Mouse (Mus musculus) B cell, adult (primary cell): Measurements from ENCODE around the gene Olfr322. TPM values are rescaled to one million over a fixed set of nuclear protein-coding genes. Genes with fewer than 3 reads are reported as not detected.

Experiments
- total RNA-seq: library from RNA; stranded (reverse); gene quantifications from 4 replicates; pipeline ENCODE4 v1.2.4, GENCODE M21; 2023; ENCODE audit not compliant: inconsistent age

Gene Olfr322
- not detected in 4 replicates for total RNA-seq

GRCm38 (mm10) chr11:58658596-58658995 is at the start of gene Olfr322:
Gene Olfr322, plus strand, starts transcription at chr11:58658782.

GRCm38 (mm10) chr11:58615975-58616374 is 42.6 kb upstream of the Olfr322 start, which contains the start of gene 2210407C18Rik:
Gene 2210407C18Rik, minus strand, starts transcription at chr11:58616075.

GRCm38 (mm10) chr11:58630401-58630800 is 28.2 kb upstream of the Olfr322 start, which contains the start of gene Olfr323:
Gene Olfr323, minus strand, starts transcription at chr11:58630501.

GRCm38 (mm10) chr11:58640272-58640867 is 18.2 kb upstream of the Olfr322 start, which contains the start of gene Trim58:
Gene Trim58, plus strand, starts transcription at chr11:58640465.

GRCm38 (mm10) chr11:58680799-58681198 is 22.2 kb downstream of the Olfr322 start, which contains the start of gene Olfr320:
Gene Olfr320, plus strand, starts transcription at chr11:58681099.

GRCm38 (mm10) chr11:58698862-58699261 is 40.3 kb downstream of the Olfr322 start, which contains the start of gene Olfr319:
Gene Olfr319, plus strand, starts transcription at chr11:58699162.

Other genes starting within 250 kb of the Olfr322 start
- gene 1810065E05Rik, start 237.7 kb upstream of the Olfr322 start, total RNA-seq, result not detected in 4 replicates
- not detected in 4 replicates for gene Gm12253, start 226.2 kb upstream of the Olfr322 start, total RNA-seq
- gene Lypd9, start 205.9 kb upstream of the Olfr322 start, total RNA-seq, result not detected in 4 replicates
- gene Olfr30, start 196.5 kb upstream of the Olfr322 start, total RNA-seq, result not detected in 4 replicates
- not detected in 4 replicates for gene Olfr332, start 166.2 kb upstream of the Olfr322 start, total RNA-seq
- gene Olfr331, start 156.2 kb upstream of the Olfr322 start, total RNA-seq, result not detected in 4 replicates
- gene Olfr330, start 123.9 kb upstream of the Olfr322 start, total RNA-seq, result not detected in 4 replicates
- not detected in 4 replicates for gene Olfr329-ps, start 112.4 kb upstream of the Olfr322 start, total RNA-seq
- gene Olfr328, start 103.1 kb upstream of the Olfr322 start, total RNA-seq, result 0.19 TPM in 1 of 4 replicates, not detected in the others
- not detected in 4 replicates for gene Olfr224, start 88.2 kb upstream of the Olfr322 start, total RNA-seq
- gene Olfr325, start 81.1 kb upstream of the Olfr322 start, total RNA-seq, result not detected in 4 replicates
- not detected in 4 replicates for gene Olfr324, start 63.7 kb upstream of the Olfr322 start, total RNA-seq
- not detected in 4 replicates for gene 2210407C18Rik, start 42.7 kb upstream of the Olfr322 start, total RNA-seq
- gene Olfr323, start 28.3 kb upstream of the Olfr322 start, total RNA-seq, result not detected in 4 replicates
- gene Trim58, start 18.3 kb upstream of the Olfr322 start, total RNA-seq, result not detected in 4 replicates
- not detected in 4 replicates for gene Olfr320, start 22.3 kb downstream of the Olfr322 start, total RNA-seq
- gene Olfr319, start 40.4 kb downstream of the Olfr322 start, total RNA-seq, result not detected in 4 replicates
- gene Olfr318, start 65.2 kb downstream of the Olfr322 start, total RNA-seq, result 0.58 to 0.96 TPM (median 0.68 TPM) in 4 replicates
- gene Olfr317, start 80.4 kb downstream of the Olfr322 start, total RNA-seq, result not detected in 4 replicates
- not detected in 4 replicates for gene Olfr316, start 94.0 kb downstream of the Olfr322 start, total RNA-seq
- not detected in 4 replicates for gene Olfr315, start 114.4 kb downstream of the Olfr322 start, total RNA-seq
- gene Olfr314, start 124.2 kb downstream of the Olfr322 start, total RNA-seq, result not detected in 4 replicates
- not detected in 4 replicates for gene Fam183b, start 143.2 kb downstream of the Olfr322 start, total RNA-seq
- not detected in 4 replicates for gene Olfr313, start 156.2 kb downstream of the Olfr322 start, total RNA-seq
- gene Olfr312, start 170.5 kb downstream of the Olfr322 start, total RNA-seq, result not detected in 4 replicates
- not detected in 4 replicates for gene Olfr311, start 180.5 kb downstream of the Olfr322 start, total RNA-seq
- gene Gm12258, start 188.4 kb downstream of the Olfr322 start, total RNA-seq, result 5.2 to 6.3 TPM (median 5.6 TPM) in 4 replicates
- 9.2 to 14.4 TPM (median 12.3 TPM) in 4 replicates for gene 2810021J22Rik, start 208.4 kb downstream of the Olfr322 start, total RNA-seq
- 10.5 to 13.6 TPM (median 12.3 TPM) in 4 replicates for gene Zfp39, start 245.4 kb downstream of the Olfr322 start, total RNA-seq